Mouse (Mus musculus) bone marrow, adult 2 months (tissue): Measurements from ENCODE around the gene Sh3bp5. TPM values are rescaled to one million over a fixed set of nuclear protein-coding genes. Genes with fewer than 3 reads are reported as not detected.

Experiments used
- H3K27ac ChIP-seq: fragments of 200-500 bp; 2 replicates; pipeline ENCODE4 v1.5.1; 2012; ENCODE audit warnings: low read depth, mild to moderate bottlenecking, control low read depth, inconsistent platforms, low read length; ENCODE audit not compliant: control insufficient read depth, poor library complexity, insufficient read depth
- H3K4me1 ChIP-seq: fragments of 200-500 bp; 2 replicates; pipeline ENCODE4 v1.6.1; 2011; ENCODE audit warnings: low read length; ENCODE audit not compliant: control insufficient read depth, insufficient read depth
- H3K4me3 ChIP-seq: fragments of 200-500 bp; replicated peaks from 2 replicates; pipeline ENCODE3; 2011; ENCODE audit warnings: mild to moderate bottlenecking, low read depth, low read length, control low read depth; ENCODE audit not compliant: control insufficient read depth
- CTCF ChIP-seq: fragments of 200-500 bp; IDR thresholded peaks from 2 replicates; pipeline ENCODE4 v1.5.1; 2011; ENCODE audit warnings: low read length, control low read depth; ENCODE audit not compliant: control insufficient read depth, insufficient read depth
- POLR2A ChIP-seq: fragments of 200-500 bp; IDR thresholded peaks from 2 replicates; pipeline ENCODE4 v1.6.1; 2011; ENCODE audit warnings: low read depth, mild to moderate bottlenecking, control low read depth, low read length, borderline replicate concordance; ENCODE audit not compliant: control insufficient read depth
- WGBS: fragments of 180-500 bp; shearing (Covaris S2); methylation state at CpG from one replicate; pipeline ENCODE4 v1.1.7; 2018; 5-methylcytosine and 5-hydroxymethylcytosine counted together
- polyA plus RNA-seq: library from polyadenylated mRNA; stranded (reverse); fragments of >200 nt; gene quantifications from 2 replicates; pipeline ENCODE4 v1.2.4, GENCODE M21; 2011; ENCODE audit warnings: low replicate concordance; ENCODE audit not compliant: missing spikeins, insufficient read depth, insufficient read length

Gene Sh3bp5
- polyA plus RNA-seq, 1 experiment, result 24.0 TPM

GRCm38 (mm10) chr14:31325551-31325950, 110.3 kb downstream of the Sh3bp5 start:
- TF ChIP-seq POLR2A (no peak), CTCF (peak; percentile 31; the same call in 1 of the 2 replicates)
- 28% methylated on average over 5 of the region's 5 CpGs for WGBS
- H3K27ac ChIP-seq, result no peak overlapping the region
- H3K4me3 ChIP-seq, result no peak overlapping the region
- peaks cover 4% of the 10 kb centered on the region; the same call in 1 of the 2 replicates for H3K4me1 ChIP-seq

DNA sequence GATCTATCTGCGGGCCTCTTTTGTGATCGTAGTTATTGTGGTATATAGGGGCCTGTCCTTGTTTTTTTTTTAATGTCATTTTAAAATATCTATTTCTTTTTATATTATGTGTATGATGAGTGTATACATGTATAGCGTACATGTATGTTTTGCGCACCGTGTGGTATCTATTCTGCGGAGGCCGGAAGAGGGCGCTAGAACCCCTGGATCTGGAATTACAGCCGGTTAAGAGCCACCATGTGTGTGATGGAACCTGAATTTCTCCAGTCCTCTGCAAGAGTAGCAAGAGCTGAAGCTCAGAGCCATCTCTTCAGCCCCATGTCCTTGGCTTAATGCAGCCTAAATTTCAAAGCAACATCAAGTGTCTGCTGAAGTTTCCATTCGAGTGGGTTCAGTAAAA, 111.0 kb downstream of the Sh3bp5 start:
- no peak overlapping the region for H3K4me3 ChIP-seq
- no peak overlapping the region for H3K27ac ChIP-seq
- peaks cover 4% of the 10 kb centered on the region; the same call in 1 of the 2 replicates for H3K4me1 ChIP-seq
- 68% methylated on average over 10 of the region's 10 CpGs for WGBS
- TF ChIP-seq POLR2A (no peak), CTCF (peak; percentile 39; the same call in 1 of the 2 replicates)

DNA sequence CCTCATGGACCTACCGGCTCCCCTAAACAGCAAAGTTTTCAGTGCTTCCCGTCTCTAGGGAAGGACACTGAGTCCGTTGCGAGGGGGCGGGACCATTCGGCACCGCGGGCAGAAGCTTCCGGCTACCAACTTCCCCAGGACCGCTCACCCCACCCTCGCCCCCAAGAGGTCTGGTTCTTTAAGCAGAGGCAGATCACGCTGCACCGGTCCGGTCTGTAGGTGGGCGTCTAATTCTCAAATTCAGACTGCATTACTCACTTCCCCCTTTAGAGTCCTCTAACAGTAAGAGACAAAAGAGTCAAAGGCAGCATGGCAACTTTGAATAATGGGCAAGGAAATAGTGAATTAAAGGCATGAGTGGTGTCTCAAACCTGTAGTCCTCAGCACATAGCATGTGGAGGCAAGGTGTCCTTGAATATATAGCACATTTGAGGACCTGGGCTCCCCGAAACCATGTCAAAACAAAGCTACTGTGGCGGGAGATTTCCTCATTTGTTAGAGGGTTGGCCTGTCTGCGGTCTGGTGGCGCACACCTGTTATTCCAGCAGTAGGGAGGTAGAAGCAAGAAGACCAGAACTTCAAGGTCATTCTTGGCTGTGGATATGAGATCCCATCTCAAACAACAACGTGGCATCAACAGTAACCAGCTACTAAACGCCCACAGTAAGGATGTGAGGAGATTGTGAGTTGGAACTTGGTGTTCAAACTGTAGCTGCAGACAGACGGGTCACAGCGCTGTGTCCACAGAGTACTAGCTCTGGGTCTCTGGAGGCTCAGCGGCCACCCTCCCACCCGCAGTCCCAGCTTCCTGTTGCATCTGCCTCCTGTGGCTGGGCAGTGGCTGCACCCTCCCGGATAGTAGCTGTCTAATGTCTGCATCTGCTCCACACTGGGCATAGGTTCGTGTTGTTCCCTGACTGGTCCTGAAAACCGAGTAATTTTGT, 111.8 kb downstream of the Sh3bp5 start, which contains the start of gene Dnah1:
Dnah1 (minus strand) TSS at position 48 of the 944 bp plus-strand sequence.
- 5% methylated on average over 28 of the region's 28 CpGs for WGBS
- peaks cover 4% of the 10 kb centered on the region; the same call in 1 of the 2 replicates for H3K4me1 ChIP-seq
- H3K27ac ChIP-seq, result peak within 1 kb of the TSS; percentile 72
- TF ChIP-seq CTCF, result peak; percentile 26; the same call in 1 of the 2 replicates
- TF ChIP-seq POLR2A, result peak; percentile 19; the same call in 1 of the 2 replicates
- H3K4me3 ChIP-seq, result peak within 1 kb of the TSS; percentile 57

DNA sequence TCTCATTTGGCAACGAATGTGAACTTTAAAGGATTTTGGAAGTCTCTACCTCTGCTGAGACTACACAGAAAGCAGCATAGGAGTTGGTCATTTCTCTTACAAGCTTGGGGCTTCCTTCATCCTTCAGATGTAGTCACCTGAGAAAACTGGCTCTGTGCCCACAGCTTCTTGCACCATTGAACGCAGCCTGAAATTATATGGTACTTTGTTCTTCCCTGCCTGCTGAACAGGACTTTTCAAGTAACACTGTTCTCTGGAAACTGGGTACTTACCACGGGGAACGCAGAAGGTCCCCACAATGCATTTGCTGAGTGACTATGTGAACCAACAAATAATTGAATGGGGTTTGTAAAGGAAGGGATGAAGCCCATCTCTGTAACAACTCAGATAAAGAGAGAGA, 112.7 kb downstream of the Sh3bp5 start:
- H3K27ac ChIP-seq, result peak overlapping the region; percentile 72
- no peak for TF ChIP-seq POLR2A
- TF ChIP-seq CTCF, result no peak
- peak overlapping the region; percentile 57 for H3K4me3 ChIP-seq
- 45% methylated on average over 4 of the region's 4 CpGs for WGBS
- peaks cover 4% of the 10 kb centered on the region; the same call in 1 of the 2 replicates for H3K4me1 ChIP-seq

DNA sequence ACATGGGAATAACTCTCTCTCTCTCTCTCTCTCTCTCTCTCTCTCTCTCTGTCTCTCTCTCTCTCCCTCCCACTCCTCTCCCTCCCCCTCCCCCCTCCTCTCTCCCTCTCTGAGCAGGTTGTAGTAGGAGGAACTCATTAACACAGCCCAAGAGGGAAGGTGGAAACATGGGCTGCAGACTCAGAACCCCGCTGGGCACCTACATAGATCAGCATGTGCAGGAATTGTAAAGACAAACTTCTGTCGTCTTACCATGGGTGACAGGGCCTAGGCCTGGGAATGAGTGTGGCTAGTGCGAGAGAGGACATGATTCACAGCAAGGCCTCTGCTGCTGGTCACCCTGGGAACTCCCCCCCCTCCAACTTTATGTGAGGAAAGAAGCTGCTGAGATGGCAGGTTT, 113.7 kb downstream of the Sh3bp5 start:
- WGBS, result 83% methylated on average over 3 of the region's 3 CpGs
- H3K27ac ChIP-seq, result no peak overlapping the region

GRCm38 (mm10) chr14:31321181-31321580, 114.7 kb downstream of the Sh3bp5 start:
- peaks cover 4% of the 10 kb centered on the region; the same call in 1 of the 2 replicates for H3K4me1 ChIP-seq
- 89% methylated on average over 11 of the region's 11 CpGs for WGBS
- TF ChIP-seq POLR2A (no peak), CTCF (no peak)

More for the DNA sequence above, 113.7 kb downstream of the Sh3bp5 start:
- peaks cover 4% of the 10 kb centered on the region; the same call in 1 of the 2 replicates for H3K4me1 ChIP-seq
- no peak overlapping the region for H3K4me3 ChIP-seq
- TF ChIP-seq POLR2A, result no peak
- TF ChIP-seq CTCF, result no peak

GRCm38 (mm10) chr14:31319546-31319945, 116.3 kb downstream of the Sh3bp5 start:
- TF ChIP-seq POLR2A (no peak), CTCF (no peak)
- 74% methylated on average over 10 of the region's 10 CpGs for WGBS
- peaks cover 4% of the 10 kb centered on the region; the same call in 1 of the 2 replicates for H3K4me1 ChIP-seq
- no peak overlapping the region for H3K27ac ChIP-seq
- no peak overlapping the region for H3K4me3 ChIP-seq

More at GRCm38 (mm10) chr14:31321181-31321580, 114.7 kb downstream of the Sh3bp5 start:
- Histone ChIP-seq H3K4me3 (no peak overlapping the region), H3K27ac (no peak overlapping the region)

- Histone ChIP-seq H3K27ac (no peak overlapping the region), H3K4me3 (no peak overlapping the region), H3K4me1 (peaks cover 6% of the 10 kb centered on the region; the same call in 1 of the 2 replicates)
- TF ChIP-seq POLR2A, result no peak
- no peak for TF ChIP-seq CTCF
- WGBS, result 69% methylated on average over 3 of the region's 3 CpGs
These were observed 118.1 kb downstream of the Sh3bp5 start for GRCm38 (mm10) chr14:31317754-31318153.
